ENCODE assay signal across 8 mouse cellular contexts in the genomic region with DNA sequence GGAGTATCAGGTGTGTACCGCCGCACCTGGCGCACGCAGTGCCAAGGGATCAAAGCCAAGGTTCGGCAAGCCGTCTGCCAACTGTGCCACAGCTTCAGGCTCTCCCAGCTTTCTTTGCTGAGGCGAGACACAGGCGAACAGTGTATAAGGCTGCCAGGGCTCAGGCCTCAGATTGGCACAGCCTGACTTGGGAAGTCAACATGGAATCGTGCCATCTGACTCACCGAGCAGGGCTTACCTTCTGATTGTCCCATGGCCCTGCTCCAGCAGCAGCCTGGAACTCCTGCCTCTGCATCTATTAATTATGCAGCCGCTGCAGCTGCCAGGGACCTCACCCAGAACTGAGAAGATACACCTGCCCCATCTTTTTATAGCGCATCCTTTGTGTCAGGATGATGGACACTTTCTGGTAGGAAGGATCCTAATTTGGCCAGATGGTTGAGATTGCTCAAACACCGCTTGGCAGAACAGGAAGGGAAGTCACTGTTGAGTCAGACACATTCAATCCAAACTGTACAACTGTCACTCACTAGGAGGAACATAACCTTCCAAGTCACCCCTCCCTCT. TPM values are rescaled to one million over a fixed set of nuclear protein-coding genes. Genes with fewer than 3 reads are reported as not detected.
DNase-seq lines count a peak whose midpoint lies in the region; ATAC-seq lines count a peak whose summit lies in the region.

No protein-coding gene starts in this region.

- no peak overlapping the region for H3K4me3 ChIP-seq in embryonic facial prominence, embryonic 14.5 days (ENCODE audit: low read depth, low read length)
- no peak overlapping the region for H3K4me3 ChIP-seq in embryonic facial prominence, embryonic 10.5 days
- H3K4me3 ChIP-seq in neural tube, embryonic 13.5 days = no peak overlapping the region

- ATAC-seq in embryonic facial prominence, embryonic 14.5 days (ENCODE audit: low read depth) = peak; percentile 41; the same call in 1 of the 2 replicates
- peak; percentile 56; the same call in 1 of the 2 replicates for ATAC-seq in neural tube, embryonic 13.5 days (ENCODE audit: low read depth)

- no peaks in the 10 kb centered on the region for H3K36me3 ChIP-seq in embryonic facial prominence, embryonic 14.5 days (ENCODE audit: control insufficient read depth, insufficient read depth, low read length)
- no peaks in the 10 kb centered on the region for H3K36me3 ChIP-seq in embryonic facial prominence, embryonic 10.5 days (replicated peaks)
- no peaks in the 10 kb centered on the region for H3K36me3 ChIP-seq in neural tube, embryonic 13.5 days

- H3K27ac ChIP-seq in embryonic facial prominence, embryonic 14.5 days (replicated peaks; ENCODE audit: low read depth, low read length) = no peak overlapping the region
- H3K27ac ChIP-seq in embryonic facial prominence, embryonic 10.5 days (replicated peaks) = no peak overlapping the region
- no peak overlapping the region for H3K27ac ChIP-seq in neural tube, embryonic 13.5 days (replicated peaks)

- no peak overlapping the region for H3K4me2 ChIP-seq in embryonic facial prominence, embryonic 14.5 days (ENCODE audit: low read depth, low read length)
- no peak overlapping the region for H3K4me2 ChIP-seq in neural tube, embryonic 13.5 days

- H3K27me3 ChIP-seq in embryonic facial prominence, embryonic 14.5 days (replicated peaks; ENCODE audit: control insufficient read depth, insufficient read depth, low read length) = no peaks in the 10 kb centered on the region
- 0 out of 2 replicates have a peak, but pooled peaks cover 2% of the 10 kb centered on the region for H3K27me3 ChIP-seq in embryonic facial prominence, embryonic 10.5 days (replicated peaks; ENCODE audit: low read depth, poor library complexity, severe bottlenecking)
- H3K27me3 ChIP-seq in neural tube, embryonic 13.5 days = no peaks in the 10 kb centered on the region

- 74% methylated on average over 11 of the region's 13 CpGs for WGBS in embryonic facial prominence, embryonic 14.5 days
- 86% methylated on average over 13 of the region's 13 CpGs for WGBS in embryonic facial prominence, embryonic 10.5 days
- 77% methylated on average over 13 of the region's 13 CpGs for WGBS in neural tube, embryonic 13.5 days

- peak; percentile 65 for DNase-seq in embryonic facial prominence, embryonic 14.5 days (ENCODE audit: low spot score)
- DNase-seq in embryonic facial prominence, embryonic 10.5 days (ENCODE audit: low spot score) = no peak
- no peak for DNase-seq in neural tube, embryonic 10.5 days (ENCODE audit: extremely low spot score, low spot score)
- peak; percentile 87 for DNase-seq in fibroblast of lung, adult 2 months (ENCODE audit: low read depth)
- peak; percentile 20 for DNase-seq in lung, postnatal 10 days
- DNase-seq in retina, embryonic 14.5 days (ENCODE audit: low spot score) = no peak
- DNase-seq in embryo, embryonic 11 days = no peak

- no peaks in the 10 kb centered on the region for H3K9me3 ChIP-seq in embryonic facial prominence, embryonic 14.5 days (ENCODE audit: control insufficient read depth, low read length)
- H3K9me3 ChIP-seq in embryonic facial prominence, embryonic 10.5 days = no peaks in the 10 kb centered on the region
- H3K9me3 ChIP-seq in neural tube, embryonic 13.5 days = no peaks in the 10 kb centered on the region

- H3K9ac ChIP-seq in embryonic facial prominence, embryonic 14.5 days (ENCODE audit: low read depth, low read length) = no peak overlapping the region
- no peak overlapping the region for H3K9ac ChIP-seq in neural tube, embryonic 13.5 days

- no peaks in the 10 kb centered on the region for H3K4me1 ChIP-seq in embryonic facial prominence, embryonic 14.5 days (ENCODE audit: control insufficient read depth, insufficient read depth, low read length)
- no peaks in the 10 kb centered on the region for H3K4me1 ChIP-seq in embryonic facial prominence, embryonic 10.5 days
- H3K4me1 ChIP-seq in neural tube, embryonic 13.5 days (replicated peaks) = 0 out of 2 replicates have a peak, but pooled peaks cover 4% of the 10 kb centered on the region

RNA-seq across cellular contexts. Expression of gene Rrm2, which starts 26.9 kb away (rescaled TPM):
- 120 and 138 TPM in 2 replicates for polyA plus RNA-seq in embryonic facial prominence, embryonic 14.5 days (2014; fragmentation: Nextera tagmentation; extraction: Ambion mirVana)
- 640 and 704 TPM in 2 replicates for polyA plus RNA-seq in embryonic facial prominence, embryonic 10.5 days (2016; fragmentation: Nextera tagmentation; extraction: Ambion mirVana)
- polyA plus RNA-seq in neural tube, embryonic 13.5 days (2015; fragmentation: Nextera tagmentation; extraction: Ambion mirVana) = 52.2 and 62.1 TPM in 2 replicates

RNA-seq across cellular contexts. Expression of gene Cys1, which starts 53.3 kb away (rescaled TPM):
- polyA plus RNA-seq in embryonic facial prominence, embryonic 14.5 days (2014; fragmentation: Nextera tagmentation; extraction: Ambion mirVana) = 6.1 and 7.1 TPM in 2 replicates
- polyA plus RNA-seq in embryonic facial prominence, embryonic 10.5 days (2016; fragmentation: Nextera tagmentation; extraction: Ambion mirVana) = 0.16 and 0.53 TPM in 2 replicates
- 1.8 and 2.1 TPM in 2 replicates for polyA plus RNA-seq in neural tube, embryonic 13.5 days (2015; fragmentation: Nextera tagmentation; extraction: Ambion mirVana)

Comparison
In these comparisons a context has a peak if more than half of its experiments do, and no peak if none do; other contexts are left out.
1. DNase-seq: peak in embryonic facial prominence, embryonic 14.5 days (single experiment), fibroblast of lung, adult 2 months (single experiment) and lung, postnatal 10 days (single experiment); none in embryonic facial prominence, embryonic 10.5 days (single experiment), neural tube, embryonic 10.5 days (single experiment), retina, embryonic 14.5 days (single experiment) and embryo, embryonic 11 days (single experiment).